Mouse (Mus musculus) neural tube, embryonic 12.5 days (tissue): ENCODE measurements around the gene Atp6v0a1. TPM values are rescaled to one million over a fixed set of nuclear protein-coding genes. Genes with fewer than 3 reads are reported as not detected.

Experiments used
- ATAC-seq: fragments of 200-750 bp; cut with Nextera tagmentation; 2 replicates; pipeline ENCODE4 v1.8.0; 2017; ENCODE audit warnings: low read depth, mild to moderate bottlenecking, moderate TSS enrichment, moderate library complexity; ENCODE audit not compliant: low FRiP score
- H3K27ac ChIP-seq: fragments of 300-500 bp; sonication (generic); 2 replicates; pipeline ENCODE4 v1.5.1; 2016
- H3K27me3 ChIP-seq: fragments of 300-500 bp; sonication (generic); replicated peaks from 2 replicates; pipeline ENCODE4 v1.6.1; 2016; ENCODE audit warnings: mild to moderate bottlenecking
- H3K36me3 ChIP-seq: fragments of 300-500 bp; sonication (generic); 2 replicates; pipeline ENCODE4 v1.6.1; 2016; ENCODE audit warnings: mild to moderate bottlenecking
- H3K4me1 ChIP-seq: fragments of 300-500 bp; sonication (generic); 2 replicates; pipeline ENCODE4 v1.6.1; 2016
- H3K4me2 ChIP-seq: fragments of 300-500 bp; sonication (generic); replicated peaks from 2 replicates; pipeline ENCODE4 v1.6.1; 2016; ENCODE audit warnings: mild to moderate bottlenecking
- H3K4me3 ChIP-seq: fragments of 300-500 bp; sonication (generic); 2 replicates; pipeline ENCODE4 v1.5.1; 2016
- H3K9ac ChIP-seq: fragments of 300-500 bp; sonication (generic); 2 replicates; pipeline ENCODE4 v1.6.1; 2016; ENCODE audit warnings: mild to moderate bottlenecking
- H3K9me3 ChIP-seq: fragments of 300-500 bp; sonication (generic); 2 replicates; pipeline ENCODE4 v1.6.1; 2016; ENCODE audit warnings: mild to moderate bottlenecking
- WGBS: fragments of 180-500 bp; shearing (Covaris S2); methylation state at CpG from one replicate; pipeline ENCODE4 v1.1.7; 2016; 5-methylcytosine and 5-hydroxymethylcytosine counted together
- polyA plus RNA-seq: library from polyadenylated mRNA; unstranded; fragments of >200 nt; fragmentation: Nextera tagmentation; extraction: Ambion mirVana; gene quantifications from 2 replicates; pipeline ENCODE4 v1.2.1, GENCODE M21; 2016

The Atp6v0a1 gene
- polyA plus RNA-seq, 1 experiment from 2014 or later = 81.7 TPM

DNA sequence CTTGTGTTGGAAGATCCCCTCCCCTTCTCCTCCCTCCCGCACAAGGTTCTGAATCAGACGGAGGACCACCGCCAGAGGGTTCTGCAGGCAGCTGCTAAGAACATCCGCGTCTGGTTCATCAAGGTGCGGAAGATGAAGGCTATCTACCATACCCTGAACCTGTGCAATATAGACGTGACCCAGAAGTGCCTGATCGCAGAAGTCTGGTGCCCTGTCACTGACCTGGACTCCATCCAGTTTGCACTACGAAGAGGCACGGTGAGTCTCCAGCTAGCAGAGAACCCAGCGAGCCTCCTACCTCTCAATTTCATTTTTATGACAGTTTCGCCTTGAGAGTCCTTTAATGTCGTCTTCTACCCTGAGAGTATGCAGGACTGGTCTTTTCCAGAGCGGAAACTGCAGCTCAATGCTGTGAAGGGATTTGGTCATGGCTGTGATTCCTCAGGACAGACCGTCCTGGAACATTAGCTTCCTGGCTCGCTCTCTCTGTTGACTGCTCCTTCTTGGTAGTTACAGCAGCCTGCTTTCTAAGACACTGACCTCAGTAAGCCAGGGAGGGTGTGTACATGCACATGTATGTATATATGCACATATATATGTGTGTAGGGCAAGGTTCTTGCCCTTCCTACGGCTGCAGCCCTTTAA, 24.7 kb downstream of the Atp6v0a1 start:
- ATAC-seq = no peak
- no peak overlapping the region for H3K9ac ChIP-seq
- WGBS = 95% methylated on average over 17 of the region's 17 CpGs
- peaks cover 88% of the 10 kb centered on the region for H3K36me3 ChIP-seq
- no peaks in the 10 kb centered on the region for H3K27me3 ChIP-seq
- H3K4me3 ChIP-seq = no peak overlapping the region
- H3K4me2 ChIP-seq = no peak overlapping the region
- no peaks in the 10 kb centered on the region for H3K9me3 ChIP-seq
- no peak overlapping the region for H3K27ac ChIP-seq
- H3K4me1 ChIP-seq = no peaks in the 10 kb centered on the region

DNA sequence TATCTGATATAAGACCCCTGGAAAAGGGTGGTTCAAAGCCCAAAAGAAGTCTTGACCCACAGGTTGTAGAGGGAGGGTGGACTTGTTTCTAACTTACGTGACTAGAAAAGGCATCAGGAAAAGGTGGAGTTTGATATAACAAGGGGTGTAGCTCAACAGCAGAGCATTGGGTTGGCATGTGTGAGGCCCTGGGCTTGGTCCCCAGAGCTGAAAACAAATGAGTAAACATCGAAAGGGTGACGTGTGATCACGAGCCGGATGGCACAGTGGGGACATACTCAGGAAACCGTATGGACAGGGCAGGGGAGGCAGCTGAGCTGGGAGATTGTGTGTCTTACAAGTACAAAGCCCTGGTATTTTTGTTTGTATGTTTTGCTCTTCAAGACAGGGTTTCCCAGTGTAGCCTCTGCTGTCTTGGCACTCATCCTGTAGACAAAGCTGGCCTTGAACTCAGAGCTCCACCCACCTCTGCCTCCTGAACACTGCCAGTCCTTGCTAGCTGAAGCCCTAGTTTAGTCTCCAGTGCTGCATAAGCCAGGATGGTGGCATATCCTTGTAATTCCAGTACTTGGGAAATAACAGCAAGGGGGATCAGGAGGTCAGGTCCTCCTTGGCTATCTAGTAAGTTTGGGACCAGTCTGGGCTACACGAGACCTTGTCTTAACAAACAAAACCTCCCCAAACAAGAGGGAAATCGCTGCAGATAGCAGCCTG, 25.5 kb downstream of the Atp6v0a1 start:
- Histone ChIP-seq H3K36me3 (peaks cover 92% of the 10 kb centered on the region), H3K4me1 (no peaks in the 10 kb centered on the region), H3K9ac (no peak overlapping the region), H3K4me3 (no peak overlapping the region), H3K4me2 (no peak overlapping the region), H3K9me3 (no peaks in the 10 kb centered on the region), H3K27me3 (no peaks in the 10 kb centered on the region), H3K27ac (no peak overlapping the region)
- WGBS = 97% methylated on average over 8 of the region's 8 CpGs
- no peak for ATAC-seq

- Histone ChIP-seq H3K27me3 (no peaks in the 10 kb centered on the region), H3K27ac (no peak overlapping the region), H3K4me2 (no peak overlapping the region), H3K4me3 (no peak overlapping the region), H3K9me3 (no peaks in the 10 kb centered on the region), H3K9ac (no peak overlapping the region), H3K4me1 (no peaks in the 10 kb centered on the region), H3K36me3 (peaks cover 92% of the 10 kb centered on the region)
- ATAC-seq = no peak
- 84% methylated on average over 4 of the region's 4 CpGs for WGBS
Observed at GRCm38 (mm10) chr11:101035328-101035695, 26.1 kb downstream of the Atp6v0a1 start.

GRCm38 (mm10) chr11:101037795-101038194, 28.5 kb downstream of the Atp6v0a1 start:
- Histone ChIP-seq H3K27ac (no peak overlapping the region), H3K4me1 (no peaks in the 10 kb centered on the region), H3K27me3 (no peaks in the 10 kb centered on the region), H3K4me3 (no peak overlapping the region), H3K4me2 (no peak overlapping the region), H3K36me3 (peaks cover 93% of the 10 kb centered on the region), H3K9ac (no peak overlapping the region), H3K9me3 (no peaks in the 10 kb centered on the region)
- WGBS = 81% methylated on average over 10 of the region's 10 CpGs
- no peak for ATAC-seq

GRCm38 (mm10) chr11:101045826-101046225, 36.6 kb downstream of the Atp6v0a1 start:
- no peaks in the 10 kb centered on the region for H3K9me3 ChIP-seq
- ATAC-seq = no peak
- H3K27me3 ChIP-seq = no peaks in the 10 kb centered on the region
- no peak overlapping the region for H3K27ac ChIP-seq
- H3K4me1 ChIP-seq = no peaks in the 10 kb centered on the region
- H3K4me3 ChIP-seq = no peak overlapping the region
- no peak overlapping the region for H3K4me2 ChIP-seq
- WGBS = 91% methylated on average over 4 of the region's 4 CpGs
- no peak overlapping the region for H3K9ac ChIP-seq
- H3K36me3 ChIP-seq = peaks cover 95% of the 10 kb centered on the region

DNA sequence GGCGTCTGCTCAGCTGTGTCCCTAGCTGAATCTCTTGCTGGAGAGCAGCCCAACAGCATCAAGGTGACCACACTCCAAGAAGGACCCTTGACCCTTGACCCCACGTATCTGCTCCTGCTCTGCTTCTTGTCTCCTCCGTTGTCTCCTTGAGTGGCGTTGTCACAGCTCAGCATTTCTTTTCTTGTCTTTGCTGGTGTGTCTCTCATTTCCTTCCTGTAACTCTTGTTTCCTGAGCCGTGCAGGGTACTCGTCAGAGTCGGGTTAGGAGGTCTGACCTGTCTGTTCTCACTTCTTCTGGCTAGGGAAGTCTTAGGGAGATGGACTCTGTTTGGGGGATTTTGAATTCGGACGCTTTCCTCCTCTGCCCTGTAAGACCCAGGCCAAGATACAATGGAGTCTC, 37.2 kb downstream of the Atp6v0a1 start:
- no peak for ATAC-seq
- no peak overlapping the region for H3K4me2 ChIP-seq
- H3K36me3 ChIP-seq = peaks cover 94% of the 10 kb centered on the region
- H3K27me3 ChIP-seq = no peaks in the 10 kb centered on the region
- WGBS = 80% methylated on average over 9 of the region's 9 CpGs
- H3K4me1 ChIP-seq = no peaks in the 10 kb centered on the region
- no peak overlapping the region for H3K4me3 ChIP-seq
- H3K27ac ChIP-seq = no peak overlapping the region
- H3K9ac ChIP-seq = no peak overlapping the region
- H3K9me3 ChIP-seq = no peaks in the 10 kb centered on the region

GRCm38 (mm10) chr11:101047502-101047901, 38.2 kb downstream of the Atp6v0a1 start:
- H3K27me3 ChIP-seq = no peaks in the 10 kb centered on the region
- H3K9ac ChIP-seq = no peak overlapping the region
- no peaks in the 10 kb centered on the region for H3K4me1 ChIP-seq
- ATAC-seq = no peak
- no peak overlapping the region for H3K4me3 ChIP-seq
- no peaks in the 10 kb centered on the region for H3K9me3 ChIP-seq
- WGBS = 89% methylated on average over 3 of the region's 3 CpGs
- no peak overlapping the region for H3K27ac ChIP-seq
- peaks cover 94% of the 10 kb centered on the region for H3K36me3 ChIP-seq
- no peak overlapping the region for H3K4me2 ChIP-seq

GRCm38 (mm10) chr11:101050359-101050758, 41.1 kb downstream of the Atp6v0a1 start:
- H3K27me3 ChIP-seq = no peaks in the 10 kb centered on the region
- ATAC-seq = no peak
- no peak overlapping the region for H3K9ac ChIP-seq
- H3K4me2 ChIP-seq = no peak overlapping the region
- WGBS = 87% methylated on average over 9 of the region's 9 CpGs
- no peak overlapping the region for H3K27ac ChIP-seq
- H3K4me3 ChIP-seq = no peak overlapping the region
- no peaks in the 10 kb centered on the region for H3K4me1 ChIP-seq
- H3K9me3 ChIP-seq = no peaks in the 10 kb centered on the region
- peaks cover 89% of the 10 kb centered on the region for H3K36me3 ChIP-seq

GRCm38 (mm10) chr11:101051051-101051493, 41.8 kb downstream of the Atp6v0a1 start:
- 88% methylated on average over 6 of the region's 6 CpGs for WGBS
- Histone ChIP-seq H3K27me3 (no peaks in the 10 kb centered on the region), H3K4me1 (no peaks in the 10 kb centered on the region), H3K4me3 (no peak overlapping the region), H3K9me3 (no peaks in the 10 kb centered on the region), H3K27ac (no peak overlapping the region), H3K36me3 (peaks cover 89% of the 10 kb centered on the region), H3K9ac (no peak overlapping the region), H3K4me2 (no peak overlapping the region)
- no peak for ATAC-seq

- no peak overlapping the region for H3K4me3 ChIP-seq
- peaks cover 88% of the 10 kb centered on the region for H3K36me3 ChIP-seq
- WGBS = 84% methylated on average over 8 of the region's 8 CpGs
- ATAC-seq = no peak
- no peak overlapping the region for H3K9ac ChIP-seq
- no peak overlapping the region for H3K27ac ChIP-seq
- H3K4me2 ChIP-seq = no peak overlapping the region
- H3K9me3 ChIP-seq = no peaks in the 10 kb centered on the region
- H3K27me3 ChIP-seq = no peaks in the 10 kb centered on the region
- H3K4me1 ChIP-seq = no peaks in the 10 kb centered on the region
Observed at GRCm38 (mm10) chr11:101051617-101052016, 42.4 kb downstream of the Atp6v0a1 start.

- Histone ChIP-seq H3K9ac (no peak overlapping the region), H3K36me3 (peaks cover 84% of the 10 kb centered on the region), H3K4me3 (no peak overlapping the region), H3K27me3 (no peaks in the 10 kb centered on the region), H3K9me3 (no peaks in the 10 kb centered on the region), H3K27ac (no peak overlapping the region), H3K4me1 (no peaks in the 10 kb centered on the region), H3K4me2 (no peak overlapping the region)
- WGBS = 93% methylated on average over 10 of the region's 10 CpGs
- no peak for ATAC-seq
Observed at GRCm38 (mm10) chr11:101052751-101053473, 43.7 kb downstream of the Atp6v0a1 start.

DNA sequence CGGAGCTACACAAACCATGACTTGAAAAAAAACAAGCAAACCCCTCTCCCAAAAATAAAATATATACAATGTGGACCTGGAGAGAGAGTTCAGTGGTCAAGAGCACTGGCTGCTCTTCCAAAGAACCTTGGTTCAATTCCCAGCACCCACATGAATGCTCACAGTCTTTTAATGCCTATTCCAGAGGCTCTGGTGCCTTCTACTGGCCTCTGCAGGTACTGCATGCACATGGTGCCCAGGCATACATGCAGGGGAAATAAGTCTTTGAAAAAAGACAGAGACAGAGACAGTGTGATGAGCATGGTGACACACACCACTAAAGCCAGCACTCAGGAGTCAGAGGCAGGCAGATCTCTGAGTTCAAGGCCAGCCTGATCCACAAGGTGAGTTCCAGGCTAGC, 44.7 kb downstream of the Atp6v0a1 start:
- Histone ChIP-seq H3K4me2 (no peak overlapping the region), H3K4me3 (no peak overlapping the region), H3K27ac (no peak overlapping the region), H3K27me3 (no peaks in the 10 kb centered on the region), H3K9ac (no peak overlapping the region), H3K9me3 (no peaks in the 10 kb centered on the region), H3K4me1 (no peaks in the 10 kb centered on the region), H3K36me3 (peaks cover 82% of the 10 kb centered on the region)
- no peak for ATAC-seq
- 100% methylated on average over 1 of the region's 1 CpGs for WGBS
